Mouse (Mus musculus) heart, postnatal 0 days (tissue): ENCODE data around the gene Rad52. TPM values are rescaled to one million over a fixed set of nuclear protein-coding genes. Genes with fewer than 3 reads are reported as not detected.

Source experiments
- ATAC-seq: fragments of 200-750 bp; cut with Nextera tagmentation; 2 replicates; pipeline ENCODE4 v1.8.0; 2017; ENCODE audit warnings: low read depth, moderate number of reproducible peaks, moderate library complexity; ENCODE audit not compliant: insufficient read depth
- DNase-seq: peaks from one replicate; pipeline ENCODE4 v3.0.0-alpha.2; 2016; ENCODE audit warnings: low spot score
- H3K27ac ChIP-seq: fragments of 300-500 bp; sonication (generic); 2 replicates; pipeline ENCODE4 v1.5.1; 2014; ENCODE audit warnings: low read depth, mild to moderate bottlenecking
- H3K27me3 ChIP-seq: fragments of 300-500 bp; sonication (generic); 2 replicates; pipeline ENCODE4 v1.6.1; 2014; ENCODE audit warnings: low read length, mixed read lengths; ENCODE audit not compliant: control insufficient read depth, insufficient read depth
- H3K36me3 ChIP-seq: fragments of 300-500 bp; sonication (generic); replicated peaks from 2 replicates; pipeline ENCODE4 v1.6.1; 2014; ENCODE audit warnings: low read length, mixed read lengths; ENCODE audit not compliant: control insufficient read depth, insufficient read depth
- H3K4me1 ChIP-seq: fragments of 300-500 bp; sonication (generic); 2 replicates; pipeline ENCODE4 v1.6.1; 2014; ENCODE audit warnings: antibody characterized with exemption; ENCODE audit not compliant: control insufficient read depth, insufficient read depth
- H3K4me2 ChIP-seq: fragments of 300-500 bp; sonication (generic); 2 replicates; pipeline ENCODE4 v1.6.1; 2014; ENCODE audit warnings: low read depth, mild to moderate bottlenecking, low read length, moderate library complexity
- H3K4me3 ChIP-seq: fragments of 300-500 bp; sonication (generic); 2 replicates; pipeline ENCODE4 v1.5.1; 2014; ENCODE audit warnings: low read depth, low read length
- H3K9ac ChIP-seq: fragments of 300-500 bp; sonication (generic); replicated peaks from 2 replicates; pipeline ENCODE4 v1.6.1; 2014; ENCODE audit warnings: low read depth, low read length, mixed read lengths
- H3K9me3 ChIP-seq: fragments of 300-500 bp; sonication (generic); replicated peaks from 2 replicates; pipeline ENCODE4 v1.6.1; 2016; ENCODE audit warnings: low read length; ENCODE audit not compliant: control insufficient read depth
- CTCF ChIP-seq: IDR thresholded peaks from 2 replicates; pipeline ENCODE4 v1.5.1; 2016; ENCODE audit warnings: antibody characterized with exemption, control low read depth, low read depth
- EP300 ChIP-seq: IDR thresholded peaks from 2 replicates; pipeline ENCODE4 v1.6.1; 2016; ENCODE audit warnings: antibody characterized with exemption, low read depth
- WGBS: fragments of 180-500 bp; shearing (Covaris S2); extraction: QIAGEN DNeasy Blood & Tissue Kit; methylation state at CpG from one replicate; pipeline ENCODE4 v1.1.7; 2014; 5-methylcytosine and 5-hydroxymethylcytosine counted together
- polyA plus RNA-seq: library from polyadenylated mRNA; unstranded; fragments of >200 nt; fragmentation: Nextera tagmentation; extraction: Ambion mirVana; gene quantifications from 2 replicates; pipeline ENCODE4 v1.2.1, GENCODE M21; 2015
- total RNA-seq: library from RNA; depleted of rRNA; stranded (reverse); fragments of >200 nt; gene quantifications from 2 replicates; pipeline ENCODE4 v1.2.3, GENCODE M21; 2014; ENCODE audit warnings: low replicate concordance; rRNA removed

The Rad52 gene
- total and polyA plus RNA-seq, 2 experiments from 2014 or later = 8.6 to 22.4 TPM

DNA sequence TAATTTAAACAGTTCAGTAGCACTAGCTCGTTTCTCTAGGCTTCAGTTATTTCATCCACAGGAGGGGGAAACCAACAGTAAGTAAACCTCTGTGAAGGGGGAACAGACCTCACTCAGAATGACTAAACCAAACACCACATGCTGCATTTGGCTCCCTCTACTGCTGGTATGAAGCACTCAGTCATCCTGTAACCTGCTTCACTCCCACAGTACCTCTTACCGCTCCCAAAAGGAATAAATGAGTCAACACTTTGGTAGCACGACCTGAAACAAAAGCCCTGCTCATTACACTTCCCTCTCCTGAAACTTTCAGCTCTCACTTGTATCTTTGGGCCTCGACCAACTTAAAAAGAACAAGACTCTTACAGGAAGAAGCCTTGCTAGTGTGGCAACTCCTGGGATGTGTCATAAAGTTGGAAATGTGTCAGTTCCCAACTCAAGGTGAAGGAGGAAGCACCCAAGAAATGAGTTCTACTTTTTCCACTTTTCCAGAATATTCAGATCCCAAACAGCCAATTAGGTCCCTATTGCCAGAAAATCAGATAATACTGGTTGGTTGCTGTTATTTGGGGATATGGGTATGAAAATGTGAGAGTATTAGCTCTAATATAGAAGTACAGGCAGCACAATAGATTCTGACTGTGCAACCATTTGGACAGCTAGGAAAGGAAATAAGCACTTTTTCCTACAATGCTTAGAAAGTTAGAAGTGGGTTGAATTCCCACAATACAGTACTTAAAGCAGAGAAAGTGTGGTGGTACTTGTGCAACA lies 21.9 kb downstream of the Rad52 start:
- no peak overlapping the region for H3K9ac ChIP-seq
- DNase-seq = peak; percentile 74
- peaks cover 89% of the 10 kb centered on the region for H3K36me3 ChIP-seq
- ATAC-seq = peak; percentile 64; the same call in 1 of the 2 replicates
- 30% methylated on average over 4 of the region's 4 CpGs for WGBS
- H3K4me1 ChIP-seq = no peaks in the 10 kb centered on the region
- no peak overlapping the region for H3K27ac ChIP-seq
- no peak overlapping the region for H3K4me3 ChIP-seq
- no peaks in the 10 kb centered on the region for H3K27me3 ChIP-seq
- no peaks in the 10 kb centered on the region for H3K9me3 ChIP-seq
- H3K4me2 ChIP-seq = no peak overlapping the region
- TF ChIP-seq CTCF = peak; percentile 61
- no peak for TF ChIP-seq EP300

Other genes with a start within 250 kb of the Rad52 start
- 19.2 and 30.7 TPM in 2 replicates for gene Erc1, start 54.5 kb upstream of the Rad52 start, total RNA-seq
- gene Erc1, start 54.5 kb upstream of the Rad52 start, polyA plus RNA-seq = 11.9 and 12.5 TPM in 2 replicates
- gene Wnk1, start 136.0 kb downstream of the Rad52 start, total RNA-seq = 179 TPM in 2 replicates
- 50.9 and 59.2 TPM in 2 replicates for gene Wnk1, start 136.0 kb downstream of the Rad52 start, polyA plus RNA-seq
- 27.4 TPM in 1 of 2 replicates, not detected in the other for gene Ninj2, start 190.7 kb downstream of the Rad52 start, total RNA-seq
- gene Ninj2, start 190.7 kb downstream of the Rad52 start, polyA plus RNA-seq = not detected in 2 replicates